Mouse (Mus musculus) 416B (cell line): Measurements from ENCODE around the gene Gm37240.
A peak's percentile ranks its signal among the peaks of the same experiment; 100 is the strongest.

ENCODE experiments used
- DNase-seq: peaks from one replicate; pipeline ENCODE4 v3.0.0; 2011; ENCODE audit warnings: low read depth

Gene Gm37240

GRCm38 (mm10) chr3:84645156-84646006 is 1241.9 kb downstream of the Gm37240 start:
- no peak for DNase-seq

GRCm38 (mm10) chr3:84642942-84643341 is 1244.4 kb downstream of the Gm37240 start:
- no peak for DNase-seq

- no peak for DNase-seq
Measured at GRCm38 (mm10) chr3:84641391-84641790, 1245.9 kb downstream of the Gm37240 start.

- no peak for DNase-seq
Measured at GRCm38 (mm10) chr3:84640536-84640935, 1246.8 kb downstream of the Gm37240 start.

- DNase-seq = no peak
Measured at GRCm38 (mm10) chr3:84639767-84640500, 1247.4 kb downstream of the Gm37240 start.

- DNase-seq = no peak
Measured at GRCm38 (mm10) chr3:84638858-84639257, 1248.5 kb downstream of the Gm37240 start.

GRCm38 (mm10) chr3:84637890-84638578 is 1249.3 kb downstream of the Gm37240 start:
- DNase-seq = no peak

GRCm38 (mm10) chr3:84637095-84637494 is 1250.2 kb downstream of the Gm37240 start:
- DNase-seq = no peak

GRCm38 (mm10) chr3:84631586-84631985 is 1255.7 kb downstream of the Gm37240 start:
- DNase-seq = no peak

GRCm38 (mm10) chr3:84622026-84622425 is 1265.3 kb downstream of the Gm37240 start:
- peak; percentile 68 for DNase-seq

GRCm38 (mm10) chr3:84619725-84620124 is 1267.6 kb downstream of the Gm37240 start:
- no peak for DNase-seq

GRCm38 (mm10) chr3:84619056-84619455 is 1268.3 kb downstream of the Gm37240 start:
- DNase-seq = peak; percentile 67

- DNase-seq = peak; percentile 51
Measured at GRCm38 (mm10) chr3:84618627-84619026, 1268.7 kb downstream of the Gm37240 start.

- DNase-seq = no peak
Measured at GRCm38 (mm10) chr3:84615856-84616225, 1271.5 kb downstream of the Gm37240 start.

- peak; percentile 66 for DNase-seq
Measured at GRCm38 (mm10) chr3:84615050-84615855, 1272.1 kb downstream of the Gm37240 start.

GRCm38 (mm10) chr3:84610183-84610710 is 1277.1 kb downstream of the Gm37240 start:
- DNase-seq = peak; percentile 34

GRCm38 (mm10) chr3:84603212-84603611 is 1284.1 kb downstream of the Gm37240 start:
- no peak for DNase-seq

- peak; percentile 62 for DNase-seq
Measured at GRCm38 (mm10) chr3:84602759-84603158, 1284.6 kb downstream of the Gm37240 start.

- peak; percentile 64 for DNase-seq
Measured at GRCm38 (mm10) chr3:84601870-84602495, 1285.3 kb downstream of the Gm37240 start.

- no peak for DNase-seq
Measured at GRCm38 (mm10) chr3:84598756-84599155, 1288.6 kb downstream of the Gm37240 start.
